8 mouse cellular contexts compared by ENCODE assay signal in genomic region chr2:173021633-173022055, GRCm38 (mm10). TPM values are rescaled to one million over a fixed set of nuclear protein-coding genes. Genes with fewer than 3 reads are reported as not detected.
A peak's percentile ranks its signal among the peaks of the same experiment; 100 is the strongest.
DNase-seq lines count a peak whose midpoint lies in the region; ATAC-seq lines count a peak whose summit lies in the region.

No protein-coding gene starts in this region.

- H3K36me3 ChIP-seq in intestine, embryonic 15.5 days = no peaks in the 10 kb centered on the region

- H3K27ac ChIP-seq in intestine, embryonic 15.5 days = 0 out of 2 replicates have a peak overlapping the region, but pooled peaks have one; percentile 56

- H3K4me1 ChIP-seq in intestine, embryonic 15.5 days (replicated peaks) = peaks cover 60% of the 10 kb centered on the region

- H3K9ac ChIP-seq in intestine, embryonic 15.5 days = peak overlapping the region; percentile 69

- intact Hi-C loops in gastrocnemius, postnatal 36 days (cut with DNase I) = no loop called here
- intact Hi-C loops in left cerebral cortex, postnatal 25 days (cut with DNase I) = loop anchor here (1.0 to 10.0 kb wide), 2 partner anchors 21 to 63 kb away; partner anchors contain the start of gene Rae1

- 0 out of 2 replicates have a peak, but pooled peaks cover 4% of the 10 kb centered on the region for H3K27me3 ChIP-seq in intestine, embryonic 15.5 days (replicated peaks)

- peak; percentile 84 for DNase-seq in adrenal gland, adult 8-10 months
- DNase-seq in embryo, embryonic 11.5 days (ENCODE audit: low read depth, low spot score) = peak; percentile 92
- DNase-seq in gastrocnemius, postnatal 36 days = peak; percentile 88 to 91
- DNase-seq in left cerebral cortex, postnatal 25 days (ENCODE audit: low spot score in 2 of 2) = peak; percentile 93 to 94
- peak; percentile 95 for DNase-seq in mesoderm, embryonic 11.5 days (ENCODE audit: low read depth, low spot score)
- peak; percentile 89 for DNase-seq in right cerebral cortex, postnatal 25 days
- DNase-seq in urinary bladder, postnatal 36 days (ENCODE audit: low spot score in 2 of 2) = peak; percentile 91 to 92

- H3K9me3 ChIP-seq in intestine, embryonic 15.5 days = no peaks in the 10 kb centered on the region

- ATAC-seq in intestine, embryonic 15.5 days = peak; percentile 75

- H3K4me3 ChIP-seq in intestine, embryonic 15.5 days (replicated peaks) = peak overlapping the region; percentile 83

- peak overlapping the region; percentile 82 for H3K4me2 ChIP-seq in intestine, embryonic 15.5 days (replicated peaks)

- under 1% methylated on average over 54 of the region's 54 CpGs for WGBS in intestine, embryonic 15.5 days

RNA-seq across cellular contexts. Expression of gene Rbm38, which starts 1.3 kb away (rescaled TPM):
- total RNA-seq in adrenal gland, adult 8-10 months (2022) = 10 to 100 TPM; 16.0 to 26.0 (median 21.5) TPM
- total RNA-seq in gastrocnemius, postnatal 36 days (2021) = 100 to 1,000 TPM; 180 to 220 TPM
- polyA plus RNA-seq in intestine, embryonic 15.5 days (2015; fragmentation: Nextera tagmentation; extraction: Ambion mirVana) = 46.6 and 49.2 TPM in 2 replicates
- 1 to 10 TPM; 2.2 to 3.4 TPM for total RNA-seq in left cerebral cortex, postnatal 25 days (2021)

RNA-seq across cellular contexts. Expression of gene Rae1, which starts 21.7 kb away (rescaled TPM):
- 10 to 100 TPM; 67.3 to 77.6 (median 73.4) TPM for total RNA-seq in adrenal gland, adult 8-10 months (2022)
- total RNA-seq in gastrocnemius, postnatal 36 days (2021) = 10 to 100 TPM; 11.4 to 12.8 TPM
- polyA plus RNA-seq in intestine, embryonic 15.5 days (2015; fragmentation: Nextera tagmentation; extraction: Ambion mirVana) = 123 and 131 TPM in 2 replicates
- 10 to 100 TPM; 54.5 to 54.8 TPM for total RNA-seq in left cerebral cortex, postnatal 25 days (2021)

RNA-seq across cellular contexts. Expression of gene Spo11, which starts 44.1 kb away (rescaled TPM):
- total RNA-seq in adrenal gland, adult 8-10 months (2022) = not detected
- under 1 TPM in 1 of 2 experiments, not detected in 1; 0.51 TPM for total RNA-seq in gastrocnemius, postnatal 36 days (2021)
- polyA plus RNA-seq in intestine, embryonic 15.5 days (2015; fragmentation: Nextera tagmentation; extraction: Ambion mirVana) = 0.35 TPM in 1 of 2 replicates, not detected in the other
- under 1 TPM; 0.41 to 0.73 TPM for total RNA-seq in left cerebral cortex, postnatal 25 days (2021)

Comparison
In these comparisons a context has a peak if more than half of its experiments do, and no peak if none do; other contexts are left out.
1. Peak in every context shown above with its lines: DNase-seq, ATAC-seq, H3K4me3 ChIP-seq and H3K27ac ChIP-seq.
2. RNA of gene Rbm38, which starts 1.3 kb away (total RNA-seq): 180 to 220 TPM in gastrocnemius, postnatal 36 days; 16.0 to 26.0 TPM in adrenal gland, adult 8-10 months and 2.2 to 3.4 TPM in left cerebral cortex, postnatal 25 days; every median in the first group is over 4 times any median in the second.
3. RNA of gene Rae1, which starts 21.7 kb away (total RNA-seq): 67.3 to 77.6 TPM in adrenal gland, adult 8-10 months and 54.5 to 54.8 TPM in left cerebral cortex, postnatal 25 days; 11.4 to 12.8 TPM in gastrocnemius, postnatal 36 days; every median in the first group is over 4 times any median in the second.